In genomic region chr5:131928696-131929095, GRCm38 (mm10) we compare ENCODE assay signal across 25 mouse cellular contexts.
DNase-seq lines count a peak whose midpoint lies in the region; ATAC-seq and TF ChIP-seq lines count a peak whose summit lies in the region.
"Had no signal": no experiment of that assay in that cellular context is flagged by ENCODE, and none has a peak within 500 bp of the region (broad histone marks: within the 10 kb centered on the region; RNA-seq: fewer than 3 reads in every experiment).

No protein-coding gene starts in this region.

- no peak overlapping the region for H3K9ac ChIP-seq in hindbrain, embryonic 12.5 days
- H3K9ac ChIP-seq in hindbrain, embryonic 16.5 days (ENCODE audit: low read depth, low read length) = no peak overlapping the region
- H3K9ac ChIP-seq in midbrain, postnatal 0 days (replicated peaks; ENCODE audit: low read length, poor library complexity, severe bottlenecking) = no peak overlapping the region
- H3K9ac ChIP-seq in midbrain, embryonic 16.5 days (ENCODE audit: low read depth, low read length) = no peak overlapping the region
- no peak overlapping the region for H3K9ac ChIP-seq in embryonic facial prominence, embryonic 14.5 days (ENCODE audit: low read depth, low read length)
- H3K9ac ChIP-seq: embryonic facial prominence, embryonic 15.5 days; forebrain, postnatal 0 days; heart, embryonic 13.5 days had no signal

- peak; percentile 19 for DNase-seq in midbrain, postnatal 0 days (ENCODE audit: low spot score)
- DNase-seq in embryonic facial prominence, embryonic 14.5 days (ENCODE audit: low spot score) = peak; percentile 40
- DNase-seq in layer of hippocampus, adult 11-12 months (ENCODE audit: low spot score) = no peak
- DNase-seq in heart, adult 8-10 months (ENCODE audit: low spot score) = no peak
- DNase-seq: adrenal gland, postnatal 10 days; B cell, adult 2 months; cerebellum, adult 11-12 months; cerebellum, adult 8-10 months; cerebellum, postnatal 36 days; forebrain, postnatal 0 days; gastrocnemius, adult 2 months; gastrocnemius, postnatal 14 days; heart, adult 11 months; heart, postnatal 14 days; heart, postnatal 4 days had no signal

- 0 out of 2 replicates have a peak overlapping the region, but pooled peaks have one; percentile 23 for H3K27ac ChIP-seq in hindbrain, embryonic 12.5 days
- no peak overlapping the region for H3K27ac ChIP-seq in hindbrain, embryonic 16.5 days (ENCODE audit: low read depth, low read length)
- no peak overlapping the region for H3K27ac ChIP-seq in midbrain, postnatal 0 days (ENCODE audit: low read depth, low read length)
- no peak overlapping the region for H3K27ac ChIP-seq in midbrain, embryonic 16.5 days (ENCODE audit: low read length)
- no peak overlapping the region for H3K27ac ChIP-seq in embryonic facial prominence, embryonic 14.5 days (replicated peaks; ENCODE audit: low read depth, low read length)
- H3K27ac ChIP-seq: embryonic facial prominence, embryonic 15.5 days; gastrocnemius, adult 2 months; heart, embryonic 13.5 days had no signal

- no peak overlapping the region for H3K4me3 ChIP-seq in hindbrain, embryonic 12.5 days
- H3K4me3 ChIP-seq in hindbrain, embryonic 16.5 days (ENCODE audit: low read length) = no peak overlapping the region
- H3K4me3 ChIP-seq in midbrain, postnatal 0 days (ENCODE audit: low read depth, low read length) = no peak overlapping the region
- no peak overlapping the region for H3K4me3 ChIP-seq in midbrain, embryonic 16.5 days (ENCODE audit: low read depth, low read length)
- no peak overlapping the region for H3K4me3 ChIP-seq in embryonic facial prominence, embryonic 14.5 days (ENCODE audit: low read depth, low read length)
- H3K4me3 ChIP-seq: embryonic facial prominence, embryonic 15.5 days; gastrocnemius, adult 2 months; heart, embryonic 13.5 days had no signal

- TF ChIP-seq CTCF in midbrain, postnatal 0 days (IDR thresholded peaks at IDR 0.05) = no peak

- 73% methylated on average over 7 of the region's 7 CpGs for WGBS in hindbrain, embryonic 12.5 days
- WGBS in hindbrain, embryonic 16.5 days = 69% methylated on average over 7 of the region's 7 CpGs
- WGBS in midbrain, postnatal 0 days = 61% methylated on average over 7 of the region's 7 CpGs
- WGBS in midbrain, embryonic 16.5 days = 63% methylated on average over 7 of the region's 7 CpGs
- WGBS in embryonic facial prominence, embryonic 14.5 days = 52% methylated on average over 7 of the region's 7 CpGs

- H3K27me3 ChIP-seq in hindbrain, embryonic 12.5 days = no peaks in the 10 kb centered on the region
- no peaks in the 10 kb centered on the region for H3K27me3 ChIP-seq in hindbrain, embryonic 16.5 days (replicated peaks; ENCODE audit: control insufficient read depth, insufficient read depth, low read length)
- H3K27me3 ChIP-seq in midbrain, postnatal 0 days (ENCODE audit: insufficient read depth, low read length) = no peaks in the 10 kb centered on the region
- no peaks in the 10 kb centered on the region for H3K27me3 ChIP-seq in midbrain, embryonic 16.5 days (ENCODE audit: control insufficient read depth, insufficient read depth, low read depth, low read length)
- no peaks in the 10 kb centered on the region for H3K27me3 ChIP-seq in embryonic facial prominence, embryonic 14.5 days (replicated peaks; ENCODE audit: control insufficient read depth, insufficient read depth, low read length)
- H3K27me3 ChIP-seq: CH12.LX; embryonic facial prominence, embryonic 15.5 days; heart, embryonic 13.5 days had no signal

- H3K4me2 ChIP-seq in hindbrain, embryonic 12.5 days (replicated peaks) = no peak overlapping the region
- no peak overlapping the region for H3K4me2 ChIP-seq in hindbrain, embryonic 16.5 days (ENCODE audit: low read length)
- H3K4me2 ChIP-seq in midbrain, postnatal 0 days (ENCODE audit: low read depth, low read length, poor library complexity, severe bottlenecking) = no peak overlapping the region
- no peak overlapping the region for H3K4me2 ChIP-seq in midbrain, embryonic 16.5 days (ENCODE audit: low read length)
- no peak overlapping the region for H3K4me2 ChIP-seq in embryonic facial prominence, embryonic 14.5 days (ENCODE audit: low read depth, low read length)
- H3K4me2 ChIP-seq: embryonic facial prominence, embryonic 15.5 days; heart, embryonic 13.5 days had no signal

- no peaks in the 10 kb centered on the region for H3K36me3 ChIP-seq in hindbrain, embryonic 12.5 days
- no peaks in the 10 kb centered on the region for H3K36me3 ChIP-seq in hindbrain, embryonic 16.5 days (ENCODE audit: control insufficient read depth, insufficient read depth, low read length)
- H3K36me3 ChIP-seq in midbrain, postnatal 0 days (ENCODE audit: insufficient read depth, low read length) = no peaks in the 10 kb centered on the region
- no peaks in the 10 kb centered on the region for H3K36me3 ChIP-seq in midbrain, embryonic 16.5 days (ENCODE audit: control insufficient read depth, insufficient read depth, low read length)
- no peaks in the 10 kb centered on the region for H3K36me3 ChIP-seq in embryonic facial prominence, embryonic 14.5 days (ENCODE audit: control insufficient read depth, insufficient read depth, low read length)
- H3K36me3 ChIP-seq: embryonic facial prominence, embryonic 15.5 days; G1E; heart, embryonic 13.5 days had no signal

- no peaks in the 10 kb centered on the region for H3K9me3 ChIP-seq in hindbrain, embryonic 12.5 days (replicated peaks)
- no peaks in the 10 kb centered on the region for H3K9me3 ChIP-seq in hindbrain, embryonic 16.5 days (ENCODE audit: control insufficient read depth, low read length)
- no peaks in the 10 kb centered on the region for H3K9me3 ChIP-seq in midbrain, postnatal 0 days (ENCODE audit: low read length)
- H3K9me3 ChIP-seq in midbrain, embryonic 16.5 days (replicated peaks; ENCODE audit: control insufficient read depth, low read length, poor library complexity, severe bottlenecking) = no peaks in the 10 kb centered on the region
- no peaks in the 10 kb centered on the region for H3K9me3 ChIP-seq in embryonic facial prominence, embryonic 14.5 days (ENCODE audit: control insufficient read depth, low read length)
- H3K9me3 ChIP-seq: embryonic facial prominence, embryonic 15.5 days; heart, embryonic 13.5 days had no signal

- H3K4me1 ChIP-seq in hindbrain, embryonic 12.5 days = peaks cover 15% of the 10 kb centered on the region; the same call in 1 of the 2 replicates
- H3K4me1 ChIP-seq in hindbrain, embryonic 16.5 days (ENCODE audit: control insufficient read depth, insufficient read depth, low read depth, low read length) = no peaks in the 10 kb centered on the region
- H3K4me1 ChIP-seq in midbrain, postnatal 0 days (ENCODE audit: insufficient read depth, low read length) = no peaks in the 10 kb centered on the region
- H3K4me1 ChIP-seq in midbrain, embryonic 16.5 days (ENCODE audit: control insufficient read depth, insufficient read depth, low read length) = no peaks in the 10 kb centered on the region
- no peaks in the 10 kb centered on the region for H3K4me1 ChIP-seq in embryonic facial prominence, embryonic 14.5 days (ENCODE audit: control insufficient read depth, insufficient read depth, low read length)
- H3K4me1 ChIP-seq: embryonic facial prominence, embryonic 15.5 days had no signal

- no peak for ATAC-seq in hindbrain, embryonic 12.5 days (ENCODE audit: low FRiP score)
- ATAC-seq in hindbrain, embryonic 16.5 days = no peak
- ATAC-seq in midbrain, postnatal 0 days (ENCODE audit: low FRiP score) = no peak
- no peak for ATAC-seq in midbrain, embryonic 16.5 days
- no peak; the same call in 1 of the 2 replicates for ATAC-seq in embryonic facial prominence, embryonic 14.5 days (ENCODE audit: low read depth)
- ATAC-seq: forebrain, embryonic 14.5 days; forebrain, postnatal 0 days; intestine, postnatal 0 days; Patski had no signal

Comparison
In these comparisons a context has a peak if more than half of its experiments do, and no peak if none do; other contexts are left out.
1. DNase-seq: peak in midbrain, postnatal 0 days (single experiment) and embryonic facial prominence, embryonic 14.5 days (single experiment); none in layer of hippocampus, adult 11-12 months (single experiment) and heart, adult 8-10 months (single experiment).